Comparison of ENCODE assay signal across 10 mouse cellular contexts in genomic region chr8:11259832-11260615, GRCm38 (mm10). TPM values are rescaled to one million over a fixed set of nuclear protein-coding genes. Genes with fewer than 3 reads are reported as not detected.
DNase-seq lines count a peak whose midpoint lies in the region; ATAC-seq and TF ChIP-seq lines count a peak whose summit lies in the region.
"Had no signal": no experiment of that assay in that cellular context is flagged by ENCODE, and none has a peak within 500 bp of the region (broad histone marks: within the 10 kb centered on the region; RNA-seq: fewer than 3 reads in every experiment).

No protein-coding gene starts in this region.

- H3K4me2 ChIP-seq in lung, embryonic 14.5 days, result no peak overlapping the region
- 0 out of 2 replicates have a peak overlapping the region, but pooled peaks have one; percentile 14 for H3K4me2 ChIP-seq in heart, embryonic 14.5 days (ENCODE audit: low read length)
- peak overlapping the region; percentile 6; the same call in 1 of the 2 replicates for H3K4me2 ChIP-seq in liver, embryonic 11.5 days
- H3K4me2 ChIP-seq in midbrain, embryonic 13.5 days (replicated peaks), result no peak overlapping the region
- H3K4me2 ChIP-seq: neural tube, embryonic 15.5 days had no signal

- H3K9me3 ChIP-seq in lung, embryonic 14.5 days (ENCODE audit: low read depth, low read length), result no peaks in the 10 kb centered on the region
- no peaks in the 10 kb centered on the region for H3K9me3 ChIP-seq in heart, embryonic 14.5 days (ENCODE audit: control insufficient read depth, low read length)
- H3K9me3 ChIP-seq in liver, embryonic 11.5 days (ENCODE audit: control insufficient read depth, low read length), result no peaks in the 10 kb centered on the region
- no peaks in the 10 kb centered on the region for H3K9me3 ChIP-seq in midbrain, embryonic 13.5 days
- H3K9me3 ChIP-seq: neural tube, embryonic 15.5 days had no signal

- TF ChIP-seq CTCF in lung, embryonic 14.5 days (IDR thresholded peaks at IDR 0.05; ENCODE audit: low read depth), result no peak

- peaks cover 51% of the 10 kb centered on the region for H3K4me1 ChIP-seq in lung, embryonic 14.5 days (ENCODE audit: insufficient read depth)
- H3K4me1 ChIP-seq in heart, embryonic 14.5 days (ENCODE audit: control insufficient read depth in 2 of 2, insufficient read depth in 2 of 2, low read length in 2 of 2), result peaks cover 42 to 69% of the 10 kb centered on the region in 2 experiments
- peaks cover 13% of the 10 kb centered on the region for H3K4me1 ChIP-seq in liver, embryonic 11.5 days (replicated peaks; ENCODE audit: control insufficient read depth, insufficient read depth, low read length)
- 0 out of 2 replicates have a peak, but pooled peaks cover 3% of the 10 kb centered on the region for H3K4me1 ChIP-seq in midbrain, embryonic 13.5 days (replicated peaks)

- H3K27ac ChIP-seq in lung, embryonic 14.5 days (ENCODE audit: low read depth), result peak overlapping the region; percentile 73
- peak overlapping the region; percentile 21 to 36; a peak in 3 of 4 replicates for H3K27ac ChIP-seq in heart, embryonic 14.5 days (replicated peaks in 1 of 2; ENCODE audit: control insufficient read depth in 1 of 2, insufficient read depth in 1 of 2, low read depth in 2 of 2, low read length in 2 of 2)
- peak overlapping the region; percentile 10; the same call in 1 of the 2 replicates for H3K27ac ChIP-seq in liver, embryonic 11.5 days (ENCODE audit: low read depth, low read length)
- H3K27ac ChIP-seq in midbrain, embryonic 13.5 days, result no peak overlapping the region
- H3K27ac ChIP-seq: neural tube, embryonic 15.5 days had no signal

- DNase-seq in lung, embryonic 14.5 days, result peak; percentile 53
- DNase-seq in lung, adult 18-20 months, result no peak
- DNase-seq in liver, embryonic 11.5 days (ENCODE audit: low spot score), result no peak
- DNase-seq in yolk sac, embryonic 10.5 days (ENCODE audit: low spot score), result peak; percentile 61
- no peak for DNase-seq in right cerebral cortex, postnatal 36 days (ENCODE audit: low spot score in 2 of 2)
- DNase-seq in layer of hippocampus, adult 11-12 months (ENCODE audit: low spot score), result no peak

- 20% methylated on average over 10 of the region's 10 CpGs for WGBS in lung, embryonic 14.5 days
- WGBS in heart, embryonic 14.5 days, result 16% methylated on average over 10 of the region's 10 CpGs
- WGBS in liver, embryonic 11.5 days, result 17% methylated on average over 10 of the region's 10 CpGs
- 46% methylated on average over 10 of the region's 10 CpGs for WGBS in midbrain, embryonic 13.5 days

- no peaks in the 10 kb centered on the region for H3K27me3 ChIP-seq in lung, embryonic 14.5 days (ENCODE audit: insufficient read depth, low read length)
- no peaks in the 10 kb centered on the region for H3K27me3 ChIP-seq in heart, embryonic 14.5 days (ENCODE audit: control insufficient read depth, insufficient read depth, low read length)
- H3K27me3 ChIP-seq in liver, embryonic 11.5 days (replicated peaks; ENCODE audit: control insufficient read depth, insufficient read depth, low read length), result no peaks in the 10 kb centered on the region
- H3K27me3 ChIP-seq in midbrain, embryonic 13.5 days, result no peaks in the 10 kb centered on the region
- H3K27me3 ChIP-seq: neural tube, embryonic 15.5 days had no signal

- peak; percentile 75 for ATAC-seq in lung, embryonic 14.5 days (ENCODE audit: insufficient read depth)
- ATAC-seq in heart, embryonic 14.5 days (ENCODE audit: insufficient number of reproducible peaks, insufficient read depth, low FRiP score, low read depth), result no peak
- ATAC-seq in liver, embryonic 11.5 days (replicated peaks; ENCODE audit: low FRiP score), result peak; percentile 69
- ATAC-seq in midbrain, embryonic 13.5 days, result no peak

- no peak overlapping the region for H3K4me3 ChIP-seq in lung, embryonic 14.5 days (ENCODE audit: low read depth, low read length)
- H3K4me3 ChIP-seq in heart, embryonic 14.5 days (ENCODE audit: control insufficient read depth in 1 of 2, insufficient read depth in 1 of 2, low read depth in 1 of 2, low read length in 2 of 2), result no peak overlapping the region
- no peak overlapping the region for H3K4me3 ChIP-seq in liver, embryonic 11.5 days (ENCODE audit: low read depth, low read length)
- no peak overlapping the region for H3K4me3 ChIP-seq in midbrain, embryonic 13.5 days (replicated peaks)
- H3K4me3 ChIP-seq: erythroblast, embryonic 14.5 days; neural tube, embryonic 15.5 days had no signal

- H3K36me3 ChIP-seq in lung, embryonic 14.5 days (ENCODE audit: insufficient read depth), result peaks cover 9% of the 10 kb centered on the region; the same call in 1 of the 2 replicates
- peaks cover 3% of the 10 kb centered on the region; the same call in 1 of the 2 replicates for H3K36me3 ChIP-seq in heart, embryonic 14.5 days (ENCODE audit: control insufficient read depth, insufficient read depth, low read length)
- H3K36me3 ChIP-seq in liver, embryonic 11.5 days (ENCODE audit: control insufficient read depth, insufficient read depth, low read length), result no peaks in the 10 kb centered on the region
- no peaks in the 10 kb centered on the region for H3K36me3 ChIP-seq in midbrain, embryonic 13.5 days
- H3K36me3 ChIP-seq: neural tube, embryonic 15.5 days had no signal

- no peak overlapping the region; the same call in 1 of the 2 replicates for H3K9ac ChIP-seq in lung, embryonic 14.5 days
- no peak overlapping the region; the same call in 1 of the 2 replicates for H3K9ac ChIP-seq in heart, embryonic 14.5 days (ENCODE audit: low read length)
- H3K9ac ChIP-seq in liver, embryonic 11.5 days (ENCODE audit: low read depth, low read length), result no peak overlapping the region
- no peak overlapping the region for H3K9ac ChIP-seq in midbrain, embryonic 13.5 days (replicated peaks)
- H3K9ac ChIP-seq: neural tube, embryonic 15.5 days had no signal

RNA-seq across cellular contexts. Expression of gene Col4a2, which starts 52.6 kb away (rescaled TPM):
- polyA plus RNA-seq in lung, embryonic 14.5 days (2014; fragmentation: Nextera tagmentation; extraction: Ambion mirVana), result 103 and 111 TPM in 2 replicates
- 77.7 and 80.3 TPM in 2 replicates for polyA plus RNA-seq in heart, embryonic 14.5 days (2014; fragmentation: Nextera tagmentation; extraction: Ambion mirVana)
- polyA plus RNA-seq in liver, embryonic 11.5 days (2014; fragmentation: Nextera tagmentation; extraction: Ambion mirVana), result 12.2 and 13.1 TPM in 2 replicates
- polyA plus RNA-seq in midbrain, embryonic 13.5 days (2015; fragmentation: Nextera tagmentation; extraction: Ambion mirVana), result 28.6 and 39.1 TPM in 2 replicates

RNA-seq across cellular contexts. Expression of gene Col4a1, which starts 52.6 kb away (rescaled TPM):
- polyA plus RNA-seq in lung, embryonic 14.5 days (2014; fragmentation: Nextera tagmentation; extraction: Ambion mirVana), result 372 and 389 TPM in 2 replicates
- polyA plus RNA-seq in heart, embryonic 14.5 days (2014; fragmentation: Nextera tagmentation; extraction: Ambion mirVana), result 250 and 253 TPM in 2 replicates
- 40.8 and 45.7 TPM in 2 replicates for polyA plus RNA-seq in liver, embryonic 11.5 days (2014; fragmentation: Nextera tagmentation; extraction: Ambion mirVana)
- polyA plus RNA-seq in midbrain, embryonic 13.5 days (2015; fragmentation: Nextera tagmentation; extraction: Ambion mirVana), result 61.4 and 83.4 TPM in 2 replicates

Comparison
In these comparisons a context has a peak if more than half of its experiments do, and no peak if none do; other contexts are left out.
1. DNase-seq: peak in lung, embryonic 14.5 days (single experiment) and yolk sac, embryonic 10.5 days (single experiment); none in lung, adult 18-20 months (0 of 2), liver, embryonic 11.5 days (single experiment), right cerebral cortex, postnatal 36 days (0 of 2) and layer of hippocampus, adult 11-12 months (single experiment).
2. ATAC-seq: peak in lung, embryonic 14.5 days (single experiment) and liver, embryonic 11.5 days (single experiment); none in heart, embryonic 14.5 days (single experiment) and midbrain, embryonic 13.5 days (single experiment).
3. H3K4me2 ChIP-seq: peak in heart, embryonic 14.5 days (single experiment) and liver, embryonic 11.5 days (single experiment); none in lung, embryonic 14.5 days (single experiment) and midbrain, embryonic 13.5 days (single experiment).